Mouse (Mus musculus): ENCODE data around the gene Tmem33. TPM values are rescaled to one million over a fixed set of nuclear protein-coding genes. Genes with fewer than 3 reads are reported as not detected.

Tmem33 gene
- polyA plus RNA-seq, 1 experiment from 2014 or later, result 48.3 TPM

- Histone ChIP-seq H3K4me2 (ENCODE audit: low read length) (peak overlapping the region; percentile 70), H3K27me3 (ENCODE audit: control insufficient read depth, insufficient read depth, low read length) (peaks cover 98% of the 10 kb centered on the region), H3K9ac (ENCODE audit: low read length) (no peak overlapping the region), H3K27ac (replicated peaks in 1 of 2; ENCODE audit: control insufficient read depth in 1 of 2, insufficient read depth in 1 of 2, low read depth in 2 of 2, low read length in 2 of 2) (no peak overlapping the region), H3K4me1 (ENCODE audit: control insufficient read depth in 2 of 2, insufficient read depth in 2 of 2, low read length in 2 of 2) (peaks cover 2 to 7% of the 10 kb centered on the region in 2 experiments; a peak in 2 of 4 replicates), H3K36me3 (ENCODE audit: control insufficient read depth, insufficient read depth, low read length) (no peaks in the 10 kb centered on the region), H3K4me3 (ENCODE audit: control insufficient read depth in 1 of 2, insufficient read depth in 1 of 2, low read depth in 1 of 2, low read length in 2 of 2) (peak overlapping the region; percentile 37 to 40), H3K9me3 (ENCODE audit: control insufficient read depth, low read length) (peaks cover 12% of the 10 kb centered on the region)
- 2% methylated on average over 44 of the region's 44 CpGs for WGBS
- ATAC-seq (ENCODE audit: insufficient number of reproducible peaks, insufficient read depth, low FRiP score, low read depth), result no peak
Observed at GRCm38 (mm10) chr5:67222440-67223390, 37.6 kb upstream of the Tmem33 start.

- Histone ChIP-seq H3K36me3 (ENCODE audit: control insufficient read depth, insufficient read depth, low read length) (no peaks in the 10 kb centered on the region), H3K4me2 (ENCODE audit: low read length) (no peak overlapping the region), H3K4me3 (ENCODE audit: control insufficient read depth in 1 of 2, insufficient read depth in 1 of 2, low read depth in 1 of 2, low read length in 2 of 2) (no peak overlapping the region), H3K9me3 (ENCODE audit: control insufficient read depth, low read length) (peaks cover 12% of the 10 kb centered on the region), H3K27me3 (ENCODE audit: control insufficient read depth, insufficient read depth, low read length) (peaks cover 98% of the 10 kb centered on the region), H3K4me1 (ENCODE audit: control insufficient read depth in 2 of 2, insufficient read depth in 2 of 2, low read length in 2 of 2) (peaks cover 2 to 10% of the 10 kb centered on the region in 2 experiments; a peak in 2 of 4 replicates), H3K9ac (ENCODE audit: low read length) (no peak overlapping the region), H3K27ac (replicated peaks in 1 of 2; ENCODE audit: control insufficient read depth in 1 of 2, insufficient read depth in 1 of 2, low read depth in 2 of 2, low read length in 2 of 2) (no peak overlapping the region)
- ATAC-seq (ENCODE audit: insufficient number of reproducible peaks, insufficient read depth, low FRiP score, low read depth), result no peak
- WGBS, result 4% methylated on average over 15 of the region's 15 CpGs
Observed at GRCm38 (mm10) chr5:67223391-67224121, 36.8 kb upstream of the Tmem33 start.

- Histone ChIP-seq H3K27ac (replicated peaks in 1 of 2; ENCODE audit: control insufficient read depth in 1 of 2, insufficient read depth in 1 of 2, low read depth in 2 of 2, low read length in 2 of 2) (no peak overlapping the region), H3K9ac (ENCODE audit: low read length) (no peak overlapping the region), H3K9me3 (ENCODE audit: control insufficient read depth, low read length) (peaks cover 12% of the 10 kb centered on the region), H3K27me3 (ENCODE audit: control insufficient read depth, insufficient read depth, low read length) (peaks cover 98% of the 10 kb centered on the region), H3K4me3 (ENCODE audit: control insufficient read depth in 1 of 2, insufficient read depth in 1 of 2, low read depth in 1 of 2, low read length in 2 of 2) (no peak overlapping the region), H3K36me3 (ENCODE audit: control insufficient read depth, insufficient read depth, low read length) (no peaks in the 10 kb centered on the region), H3K4me1 (ENCODE audit: control insufficient read depth in 2 of 2, insufficient read depth in 2 of 2, low read length in 2 of 2) (peaks cover 2 to 10% of the 10 kb centered on the region in 2 experiments; a peak in 2 of 4 replicates), H3K4me2 (ENCODE audit: low read length) (no peak overlapping the region)
- 18% methylated on average over 6 of the region's 6 CpGs for WGBS
- ATAC-seq (ENCODE audit: insufficient number of reproducible peaks, insufficient read depth, low FRiP score, low read depth), result no peak
Observed at GRCm38 (mm10) chr5:67224122-67224502, 36.3 kb upstream of the Tmem33 start.

- H3K4me2 ChIP-seq (ENCODE audit: low read length), result no peak overlapping the region
- H3K36me3 ChIP-seq (ENCODE audit: control insufficient read depth, insufficient read depth, low read length), result no peaks in the 10 kb centered on the region
- WGBS, result 45% methylated on average over 7 of the region's 7 CpGs
- peaks cover 4 to 14% of the 10 kb centered on the region in 2 experiments; a peak in 3 of 4 replicates for H3K4me1 ChIP-seq (ENCODE audit: control insufficient read depth in 2 of 2, insufficient read depth in 2 of 2, low read length in 2 of 2)
- no peak overlapping the region for H3K9ac ChIP-seq (ENCODE audit: low read length)
- peaks cover 96% of the 10 kb centered on the region for H3K27me3 ChIP-seq (ENCODE audit: control insufficient read depth, insufficient read depth, low read length)
- no peak for ATAC-seq (ENCODE audit: insufficient number of reproducible peaks, insufficient read depth, low FRiP score, low read depth)
- no peak overlapping the region for H3K4me3 ChIP-seq (ENCODE audit: control insufficient read depth in 1 of 2, insufficient read depth in 1 of 2, low read depth in 1 of 2, low read length in 2 of 2)
- peaks cover 12% of the 10 kb centered on the region for H3K9me3 ChIP-seq (ENCODE audit: control insufficient read depth, low read length)
- no peak overlapping the region for H3K27ac ChIP-seq (replicated peaks in 1 of 2; ENCODE audit: control insufficient read depth in 1 of 2, insufficient read depth in 1 of 2, low read depth in 2 of 2, low read length in 2 of 2)
Observed at GRCm38 (mm10) chr5:67225758-67226157, 34.6 kb upstream of the Tmem33 start.

- H3K4me2 ChIP-seq (ENCODE audit: low read length), result no peak overlapping the region
- H3K27me3 ChIP-seq (ENCODE audit: control insufficient read depth, insufficient read depth, low read length), result peaks cover 96% of the 10 kb centered on the region
- H3K4me1 ChIP-seq (ENCODE audit: control insufficient read depth in 2 of 2, insufficient read depth in 2 of 2, low read length in 2 of 2), result peaks cover 4 to 17% of the 10 kb centered on the region in 2 experiments; a peak in 3 of 4 replicates
- H3K9ac ChIP-seq (ENCODE audit: low read length), result no peak overlapping the region
- H3K4me3 ChIP-seq (ENCODE audit: control insufficient read depth in 1 of 2, insufficient read depth in 1 of 2, low read depth in 1 of 2, low read length in 2 of 2), result no peak overlapping the region
- WGBS, result 12% methylated on average over 11 of the region's 11 CpGs
- no peak overlapping the region for H3K27ac ChIP-seq (replicated peaks in 1 of 2; ENCODE audit: control insufficient read depth in 1 of 2, insufficient read depth in 1 of 2, low read depth in 2 of 2, low read length in 2 of 2)
- no peak for ATAC-seq (ENCODE audit: insufficient number of reproducible peaks, insufficient read depth, low FRiP score, low read depth)
- H3K9me3 ChIP-seq (ENCODE audit: control insufficient read depth, low read length), result peaks cover 12% of the 10 kb centered on the region
- no peaks in the 10 kb centered on the region for H3K36me3 ChIP-seq (ENCODE audit: control insufficient read depth, insufficient read depth, low read length)
Observed at GRCm38 (mm10) chr5:67227261-67227660, 33.1 kb upstream of the Tmem33 start.

GRCm38 (mm10) chr5:67227682-67228444 lies 32.5 kb upstream of the Tmem33 start:
- no peak overlapping the region for H3K27ac ChIP-seq (replicated peaks in 1 of 2; ENCODE audit: control insufficient read depth in 1 of 2, insufficient read depth in 1 of 2, low read depth in 2 of 2, low read length in 2 of 2)
- H3K4me3 ChIP-seq (ENCODE audit: control insufficient read depth in 1 of 2, insufficient read depth in 1 of 2, low read depth in 1 of 2, low read length in 2 of 2), result no peak overlapping the region
- no peak overlapping the region for H3K4me2 ChIP-seq (ENCODE audit: low read length)
- H3K27me3 ChIP-seq (ENCODE audit: control insufficient read depth, insufficient read depth, low read length), result peaks cover 96% of the 10 kb centered on the region
- peaks cover 3 to 14% of the 10 kb centered on the region in 2 experiments; a peak in 3 of 4 replicates for H3K4me1 ChIP-seq (ENCODE audit: control insufficient read depth in 2 of 2, insufficient read depth in 2 of 2, low read length in 2 of 2)
- H3K9me3 ChIP-seq (ENCODE audit: control insufficient read depth, low read length), result peaks cover 12% of the 10 kb centered on the region
- 3% methylated on average over 15 of the region's 15 CpGs for WGBS
- H3K9ac ChIP-seq (ENCODE audit: low read length), result no peak overlapping the region
- no peaks in the 10 kb centered on the region for H3K36me3 ChIP-seq (ENCODE audit: control insufficient read depth, insufficient read depth, low read length)
- ATAC-seq (ENCODE audit: insufficient number of reproducible peaks, insufficient read depth, low FRiP score, low read depth), result no peak

- ATAC-seq (ENCODE audit: insufficient number of reproducible peaks, insufficient read depth, low FRiP score, low read depth), result no peak
- no peak overlapping the region for H3K27ac ChIP-seq (replicated peaks in 1 of 2; ENCODE audit: control insufficient read depth in 1 of 2, insufficient read depth in 1 of 2, low read depth in 2 of 2, low read length in 2 of 2)
- WGBS, result 40% methylated on average over 4 of the region's 4 CpGs
- H3K9ac ChIP-seq (ENCODE audit: low read length), result no peak overlapping the region
- no peaks in the 10 kb centered on the region for H3K9me3 ChIP-seq (ENCODE audit: control insufficient read depth, low read length)
- H3K27me3 ChIP-seq (ENCODE audit: control insufficient read depth, insufficient read depth, low read length), result peaks cover 69% of the 10 kb centered on the region
- H3K4me3 ChIP-seq (ENCODE audit: control insufficient read depth in 1 of 2, insufficient read depth in 1 of 2, low read depth in 1 of 2, low read length in 2 of 2), result no peak overlapping the region
- peaks cover 3 to 9% of the 10 kb centered on the region in 2 experiments; a peak in 2 of 4 replicates for H3K4me1 ChIP-seq (ENCODE audit: control insufficient read depth in 2 of 2, insufficient read depth in 2 of 2, low read length in 2 of 2)
- H3K4me2 ChIP-seq (ENCODE audit: low read length), result no peak overlapping the region
- H3K36me3 ChIP-seq (ENCODE audit: control insufficient read depth, insufficient read depth, low read length), result no peaks in the 10 kb centered on the region
Observed at GRCm38 (mm10) chr5:67234682-67235081, 25.7 kb upstream of the Tmem33 start.

Data from heart, embryonic 14.5 days (tissue).